Mouse (Mus musculus) kidney, adult 11 months (tissue): ENCODE results near the gene Kif1bp.

Source experiments
- DNase-seq: peaks from one replicate; pipeline ENCODE4 v3.0.0; 2022

Kif1bp gene

GRCm38 (mm10) chr10:62555705-62556557, 22.3 kb downstream of the Kif1bp start:
- no peak for DNase-seq

- DNase-seq: no peak
Observed at GRCm38 (mm10) chr10:62553611-62554091, 24.6 kb downstream of the Kif1bp start.

GRCm38 (mm10) chr10:62550787-62551300, 27.4 kb downstream of the Kif1bp start:
- DNase-seq: no peak

- DNase-seq: peak; percentile 47
Observed at GRCm38 (mm10) chr10:62549523-62550166, 28.6 kb downstream of the Kif1bp start.

DNA sequence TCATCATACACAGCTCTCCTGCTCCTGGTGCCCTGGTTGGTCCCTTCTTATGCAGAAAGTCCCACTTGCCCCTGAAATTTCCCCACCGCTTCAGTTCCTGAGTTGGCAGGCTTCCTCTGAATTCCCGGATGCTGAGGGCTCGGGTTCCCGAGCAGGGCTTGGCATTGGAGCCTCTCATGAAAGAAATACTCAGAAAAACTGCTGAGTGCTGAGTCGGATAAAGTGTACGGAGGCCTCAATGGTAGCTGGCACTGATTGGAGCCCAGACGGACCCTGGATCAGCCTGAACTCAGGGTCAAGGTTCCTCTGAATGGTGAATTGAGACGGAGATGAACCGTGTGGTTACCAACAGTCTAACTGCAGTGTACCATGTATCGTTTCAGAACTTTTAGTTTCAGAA, 31.8 kb downstream of the Kif1bp start:
- peak; percentile 64 for DNase-seq

- no peak for DNase-seq
Observed at GRCm38 (mm10) chr10:62545759-62546158, 32.5 kb downstream of the Kif1bp start.

DNA sequence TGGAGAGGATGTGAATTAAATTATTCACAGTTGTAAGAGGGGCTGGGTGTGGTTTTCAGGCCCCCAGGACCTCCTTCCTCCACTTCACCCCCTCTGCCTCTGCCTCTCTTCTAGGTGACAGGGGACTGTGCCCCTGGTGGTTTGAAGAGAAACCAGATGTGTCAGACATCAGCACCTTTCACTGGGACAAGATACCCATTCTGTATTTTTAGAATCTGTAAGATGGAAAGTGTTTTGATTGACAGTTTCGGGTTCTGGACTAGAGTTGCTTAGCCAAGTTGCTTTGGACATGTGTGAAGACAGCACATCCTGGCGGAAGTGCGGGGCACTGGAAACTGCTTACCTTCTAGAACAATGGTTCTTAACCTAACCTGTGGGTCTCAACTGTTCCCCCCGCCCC, 33.9 kb downstream of the Kif1bp start:
- DNase-seq: no peak

DNA sequence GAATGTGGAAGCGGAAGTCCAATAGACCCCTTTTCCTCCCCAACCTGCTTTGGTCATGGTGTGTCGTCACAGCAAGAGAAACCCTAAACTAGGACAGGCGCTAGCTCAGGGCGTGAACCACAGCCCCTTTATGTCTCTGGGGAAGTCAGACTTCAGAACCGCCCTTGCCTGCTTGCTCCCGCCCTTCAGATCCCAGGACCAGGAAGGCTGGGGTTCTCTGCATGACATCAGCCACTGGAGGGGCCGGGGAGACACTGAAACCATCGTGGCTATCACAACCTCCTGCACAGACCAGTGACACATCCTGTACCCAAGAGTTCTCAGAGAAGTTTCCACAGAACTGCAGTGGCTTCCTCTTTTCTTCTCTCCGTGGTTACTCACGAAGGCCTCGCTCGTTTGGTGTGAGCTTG, 34.9 kb downstream of the Kif1bp start:
- peak; percentile 28 for DNase-seq

DNA sequence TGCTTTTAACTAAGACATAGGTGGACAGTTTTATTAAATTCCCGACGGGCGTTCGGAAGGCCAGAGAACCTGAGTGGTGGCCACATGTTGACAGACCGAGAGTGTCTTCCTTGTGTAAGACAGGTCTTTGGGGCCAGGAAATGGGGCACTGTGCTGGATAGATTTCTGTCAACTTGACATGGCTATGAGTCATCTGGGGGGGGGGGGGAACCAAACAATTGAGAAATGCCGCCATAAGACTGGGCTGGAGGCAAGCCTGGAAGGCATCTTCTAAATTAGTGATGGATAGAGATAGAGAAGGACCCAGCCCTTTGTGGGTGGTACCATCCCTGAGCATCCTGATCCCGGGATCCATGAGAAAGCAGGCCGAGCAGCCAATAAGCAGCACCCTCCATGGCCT, 35.3 kb downstream of the Kif1bp start:
- no peak for DNase-seq

DNA sequence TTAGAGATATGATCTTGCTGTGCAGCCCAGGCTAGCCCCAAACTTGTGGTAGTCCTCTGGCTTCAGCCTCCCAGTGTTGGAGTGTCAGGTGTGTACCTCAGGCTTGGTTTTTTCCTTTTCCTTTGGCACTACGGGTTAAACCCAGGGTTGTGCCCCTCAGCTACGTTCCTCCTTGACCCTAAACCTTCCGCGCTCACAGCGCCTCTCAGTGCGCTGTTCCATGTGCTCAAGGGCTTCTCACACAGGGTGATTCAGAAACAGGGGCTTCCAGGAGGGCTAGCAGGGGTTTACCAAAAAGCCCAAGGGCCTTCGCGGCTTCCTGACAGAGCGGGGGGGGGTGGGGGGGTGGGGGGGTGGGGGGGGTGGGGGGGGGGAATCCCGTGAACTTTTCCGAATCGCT, 35.8 kb downstream of the Kif1bp start:
- no peak for DNase-seq

GRCm38 (mm10) chr10:62541499-62541898, 36.8 kb downstream of the Kif1bp start:
- DNase-seq: no peak

DNA sequence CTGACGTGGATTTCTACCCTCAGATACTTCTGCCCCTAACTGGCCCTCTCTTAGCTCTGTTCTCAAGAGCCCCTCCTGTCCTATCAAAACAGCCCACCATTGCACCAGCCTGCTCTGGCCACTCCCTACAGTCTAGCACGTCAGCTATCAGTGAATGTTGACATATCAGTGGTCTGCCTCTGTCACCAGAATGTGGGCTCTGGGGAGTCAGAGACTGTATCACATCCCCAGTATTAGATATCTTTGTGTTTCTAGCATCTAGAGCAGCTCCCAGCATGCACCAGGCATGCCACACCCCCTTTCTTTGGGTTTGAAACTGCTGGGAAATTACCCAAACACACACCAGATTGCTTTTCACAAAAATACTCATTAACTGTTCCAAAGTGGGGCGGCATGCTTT, 37.5 kb downstream of the Kif1bp start:
- no peak for DNase-seq

DNA sequence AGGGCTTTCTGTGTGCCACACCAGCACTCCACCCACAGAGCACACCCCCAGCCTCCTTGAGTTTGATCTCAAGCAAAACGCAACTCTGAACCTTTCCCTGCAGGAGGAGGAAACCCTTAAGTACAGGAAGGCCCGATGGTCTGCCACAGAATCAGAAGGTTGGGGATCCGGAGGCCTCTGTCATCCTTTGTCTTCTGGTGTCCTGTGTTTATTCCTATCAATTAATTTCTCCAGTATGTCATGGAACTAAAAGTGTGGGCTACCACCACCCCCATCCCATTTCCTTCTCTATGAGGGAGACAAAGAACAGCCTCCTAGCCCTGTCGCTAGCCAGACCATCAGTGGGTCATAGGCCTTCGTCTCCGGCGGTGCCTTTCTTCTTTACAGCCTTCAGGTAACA, 43.7 kb downstream of the Kif1bp start:
- no peak for DNase-seq

DNA sequence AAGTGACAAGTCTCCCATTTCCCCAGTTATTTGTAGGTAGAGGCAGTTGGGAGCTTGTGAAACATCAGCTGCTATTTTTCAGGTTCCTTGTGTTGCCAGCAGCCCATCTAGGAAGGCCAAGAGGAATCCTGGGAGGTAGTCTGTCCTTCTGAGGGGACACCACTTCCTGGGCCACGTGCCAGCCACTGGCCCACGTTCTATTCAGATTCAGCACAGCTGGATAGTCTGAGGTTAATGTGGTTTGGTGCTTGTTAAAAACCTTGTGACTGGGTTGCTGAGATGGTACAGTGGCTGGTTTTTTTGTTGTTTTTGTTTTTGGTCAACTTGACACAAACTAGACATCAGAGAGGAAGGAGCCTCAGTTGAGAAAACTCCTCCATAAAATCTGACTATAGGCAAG, 45.4 kb downstream of the Kif1bp start:
- no peak for DNase-seq

- peak; percentile 79 for DNase-seq
Observed at GRCm38 (mm10) chr10:62530183-62530582, 48.1 kb downstream of the Kif1bp start.

- DNase-seq: no peak
Observed at GRCm38 (mm10) chr10:62527351-62527750, 50.9 kb downstream of the Kif1bp start, which contains the start of gene Srgn. Gene Srgn, minus strand, starts transcription at chr10:62527451.

GRCm38 (mm10) chr10:62522346-62522950, 55.8 kb downstream of the Kif1bp start:
- DNase-seq: no peak

DNA sequence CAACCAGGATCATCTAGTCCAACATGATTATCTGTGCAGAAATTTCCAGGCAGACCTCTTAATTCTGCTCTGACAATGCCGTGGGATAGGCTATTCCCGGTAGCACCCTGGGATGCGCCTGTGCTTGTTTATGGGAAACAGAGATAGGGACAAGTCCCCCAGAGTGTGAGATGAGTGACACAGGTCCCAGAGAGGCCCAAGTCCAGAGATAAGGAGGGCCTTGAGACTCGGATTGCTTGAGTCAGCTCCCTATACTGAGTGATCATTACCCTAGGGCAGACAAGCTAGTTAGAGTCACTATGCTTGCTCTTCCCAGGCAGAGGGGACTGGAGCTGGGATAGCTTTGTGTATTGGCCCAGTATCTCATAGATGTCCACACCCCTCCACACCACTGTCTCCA, 56.5 kb downstream of the Kif1bp start:
- no peak for DNase-seq

DNA sequence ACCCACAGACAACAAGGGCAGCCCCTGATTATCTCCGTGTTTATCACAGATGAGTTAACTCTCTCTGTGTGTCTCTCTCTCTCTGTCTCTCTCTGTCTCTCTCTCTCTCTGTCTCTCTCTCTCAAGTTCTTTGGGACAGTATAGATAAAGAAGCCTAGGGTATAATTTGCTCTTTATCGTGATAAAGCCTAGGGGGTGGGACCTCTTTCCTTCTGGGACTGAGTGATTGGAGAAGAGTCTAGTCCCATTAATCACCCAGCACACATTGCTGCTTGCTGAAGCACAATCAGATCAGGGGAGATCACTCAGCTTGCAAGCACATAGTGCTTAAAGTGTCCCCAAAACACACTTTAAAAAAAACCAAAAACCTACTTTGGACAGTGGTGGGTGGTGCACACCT, 57.3 kb downstream of the Kif1bp start:
- DNase-seq: no peak

GRCm38 (mm10) chr10:62517511-62517910, 60.7 kb downstream of the Kif1bp start:
- no peak for DNase-seq

DNA sequence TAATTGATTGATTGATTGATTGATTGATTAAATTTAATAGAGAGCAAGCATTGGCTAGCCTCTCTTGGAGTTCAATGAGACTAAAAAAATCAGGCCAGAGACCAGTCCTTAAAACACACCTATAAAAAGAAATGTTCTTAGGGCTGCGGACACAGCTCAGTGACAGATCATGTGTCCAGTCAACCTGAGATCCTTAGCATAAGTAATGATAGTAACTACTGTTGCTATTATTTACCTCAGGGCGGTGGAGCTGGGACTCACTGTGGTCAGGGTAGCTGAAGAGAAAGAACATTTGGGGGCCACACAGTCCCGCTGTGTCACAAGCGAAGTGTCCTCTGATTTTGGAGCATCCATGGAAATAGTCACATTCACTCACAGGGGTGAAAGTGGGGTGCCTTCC, 65.4 kb downstream of the Kif1bp start:
- DNase-seq: no peak

DNA sequence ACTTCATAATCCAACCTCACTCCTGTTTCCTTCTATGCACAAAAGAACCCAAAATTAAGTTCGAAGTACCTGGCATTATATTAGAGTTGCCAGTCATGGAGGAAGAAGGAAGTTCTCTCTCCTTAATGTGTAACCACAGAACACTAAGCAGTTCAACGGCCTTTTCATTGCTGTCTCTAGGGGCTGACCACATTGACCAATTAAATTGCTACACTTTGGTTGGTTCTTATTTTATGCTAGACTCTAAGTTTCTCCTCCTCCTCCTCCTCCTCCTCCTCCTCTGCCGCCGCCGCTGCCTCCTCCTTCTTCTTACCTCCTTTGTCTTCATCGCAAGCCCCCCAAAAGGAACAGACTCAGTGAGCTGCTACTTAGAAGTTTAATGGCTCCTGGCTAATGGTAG, 66.7 kb downstream of the Kif1bp start:
- DNase-seq: no peak

- no peak for DNase-seq
Observed at GRCm38 (mm10) chr10:62509032-62509656, 69.1 kb downstream of the Kif1bp start.
